Mouse (Mus musculus) neural tube, embryonic 10.5 days (tissue): ENCODE data around the gene Dctn3.
"Not testable (repeated sequence)": the region's sequence is repeated elsewhere in the genome, so short reads cannot be mapped to it uniquely, and the experiment has no call there.

Experiments used
- DNase-seq: peaks from one replicate; pipeline ENCODE4 v3.0.0-alpha.2; 2017; ENCODE audit warnings: low spot score; ENCODE audit errors: extremely low spot score

Gene Dctn3

DNA sequence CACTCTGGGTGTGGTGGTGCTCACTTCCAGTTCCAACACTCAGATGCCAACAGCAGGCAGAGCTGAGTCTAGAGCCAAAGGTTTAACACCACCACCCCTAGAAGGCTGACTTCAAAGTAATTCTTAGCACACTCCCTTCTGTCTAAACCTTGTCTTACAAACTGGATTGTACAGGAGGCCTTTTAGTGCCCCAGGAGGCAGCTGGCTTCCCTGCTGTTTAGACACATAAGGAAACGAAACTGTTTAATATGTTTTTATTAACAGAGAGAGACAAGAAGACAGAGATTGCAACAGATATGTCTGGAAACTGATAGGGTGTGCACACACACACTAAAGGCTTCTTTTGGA is 15.3 kb upstream of the Dctn3 start:
- no peak for DNase-seq

DNA sequence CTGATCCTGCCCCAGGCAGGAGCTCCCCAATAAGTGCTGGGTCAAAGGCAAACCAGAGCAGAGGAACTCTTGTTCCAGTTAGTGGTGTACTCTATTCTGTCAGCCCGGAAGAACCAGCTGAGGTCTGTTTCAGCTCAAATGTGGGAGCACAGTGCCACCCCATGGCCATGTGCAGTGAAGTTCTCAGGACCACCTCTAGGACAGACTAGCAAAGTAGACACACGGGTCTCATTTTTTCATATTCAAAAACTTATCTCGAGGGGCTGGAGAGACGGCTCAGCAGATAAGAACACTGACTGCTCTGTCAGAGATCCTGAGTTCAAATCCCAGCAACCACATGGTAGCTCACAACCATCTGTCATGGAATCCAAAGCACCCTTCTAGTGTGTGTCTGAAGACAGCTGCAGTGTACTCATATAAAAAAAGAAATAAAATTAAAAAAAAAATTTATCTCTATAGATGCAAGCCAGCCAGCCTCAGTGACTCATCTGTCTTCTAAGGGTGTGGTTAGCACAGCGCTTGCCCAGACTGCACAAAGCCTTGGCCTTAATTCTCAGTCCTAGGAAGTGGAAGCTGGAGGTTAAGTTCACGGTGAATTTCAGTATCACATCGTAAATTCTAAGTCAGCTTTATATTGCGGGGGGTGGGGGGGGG is 14.8 kb upstream of the Dctn3 start:
- peak; percentile 62 for DNase-seq

DNA sequence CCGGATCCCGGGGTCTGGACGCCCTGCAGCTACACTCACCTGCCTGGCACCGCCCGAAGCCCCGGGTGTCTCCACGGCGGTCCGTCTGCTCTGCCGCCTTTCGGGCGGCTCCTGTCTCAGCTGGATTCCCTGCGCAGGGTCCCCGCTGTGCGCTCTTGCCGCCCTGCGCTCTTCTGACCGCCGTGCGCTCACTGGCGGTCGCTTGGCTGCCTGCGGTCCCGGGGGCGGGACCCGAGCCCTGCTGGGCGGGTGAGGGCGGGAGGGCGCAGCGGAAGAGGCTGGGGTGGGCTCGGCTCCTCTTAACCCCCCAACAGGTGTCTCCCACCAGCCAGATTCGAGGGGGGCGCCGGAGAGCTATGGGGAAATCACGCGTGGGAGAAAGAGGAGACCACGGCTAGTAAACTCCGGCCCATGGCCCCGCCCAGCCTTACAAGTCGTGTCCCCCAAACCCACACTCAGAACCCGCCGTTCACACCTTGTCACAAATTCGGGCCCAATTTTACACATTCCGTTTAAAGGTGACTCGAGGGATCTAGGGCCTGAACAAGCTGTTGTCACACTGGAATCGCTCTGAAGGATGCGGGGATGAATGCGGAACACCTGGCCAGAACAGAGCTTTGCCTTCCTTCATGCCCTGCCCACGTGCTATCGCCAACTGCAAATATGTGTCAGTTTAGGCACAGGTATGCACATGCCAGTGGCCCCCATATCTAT is 8.2 kb upstream of the Dctn3 start, which contains the start of gene Arid3c:
Gene Arid3c (minus strand): TSS at position 91 of the 714 bp plus-strand sequence.
- DNase-seq, result peak; percentile 48

DNA sequence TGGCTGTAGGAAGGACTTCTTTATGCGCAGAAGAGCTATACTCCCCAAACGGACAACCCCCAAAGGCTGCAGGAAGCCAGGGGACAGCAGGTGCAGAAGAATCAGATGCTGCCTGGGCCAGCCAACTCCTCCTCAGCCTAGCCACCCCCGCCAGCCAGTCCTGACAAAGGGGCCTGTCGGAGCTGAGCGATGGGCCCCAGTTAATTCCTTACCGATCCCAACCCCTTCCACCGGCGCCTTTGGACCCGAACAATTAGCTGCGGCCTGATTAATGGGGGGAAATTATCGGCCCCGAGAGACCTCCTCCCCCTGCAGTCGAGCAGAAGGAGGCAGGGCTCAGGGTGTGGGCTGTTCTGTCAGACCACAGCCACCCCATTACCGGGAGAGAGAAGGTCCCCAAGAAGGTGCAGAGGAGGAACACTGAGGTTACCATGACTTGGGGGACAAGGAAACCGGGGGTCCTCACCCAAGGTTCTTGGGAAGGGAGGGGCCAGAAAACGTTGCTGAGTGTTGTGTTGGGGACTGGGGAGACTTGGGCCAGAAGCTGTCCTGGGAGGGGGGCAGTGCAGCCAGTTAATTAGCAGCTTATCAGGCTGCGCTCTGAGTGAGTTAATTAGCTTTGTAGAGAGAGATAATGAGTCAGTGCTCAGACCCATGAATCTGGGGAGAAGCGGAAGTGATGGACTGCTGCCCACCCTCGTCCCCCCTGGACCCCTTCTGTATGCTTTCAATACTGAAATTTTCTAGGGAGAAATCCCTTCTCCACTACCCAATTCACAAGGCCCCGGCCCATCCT is 4.1 kb upstream of the Dctn3 start:
- no peak for DNase-seq

DNA sequence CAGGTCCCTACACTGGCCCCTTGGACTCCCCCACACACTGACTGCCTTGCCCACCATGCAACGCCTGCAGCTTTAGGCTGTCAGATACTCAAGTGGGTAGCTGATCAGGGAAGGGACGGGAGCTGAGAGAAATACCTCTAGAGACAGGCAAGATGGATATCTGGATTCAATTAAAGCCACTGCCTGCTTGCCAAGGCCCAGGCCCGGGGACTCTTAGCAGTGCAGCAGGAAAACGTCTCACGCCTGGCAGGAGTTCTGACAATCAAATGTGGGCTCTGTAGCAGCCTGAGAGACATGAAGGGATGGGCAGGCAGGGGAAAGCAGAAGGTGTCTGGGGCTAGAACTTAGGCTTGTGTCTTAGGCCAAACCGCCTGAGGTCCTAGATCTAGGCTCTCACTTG is 6.1 kb downstream of the Dctn3 start:
- DNase-seq, result no peak

DNA sequence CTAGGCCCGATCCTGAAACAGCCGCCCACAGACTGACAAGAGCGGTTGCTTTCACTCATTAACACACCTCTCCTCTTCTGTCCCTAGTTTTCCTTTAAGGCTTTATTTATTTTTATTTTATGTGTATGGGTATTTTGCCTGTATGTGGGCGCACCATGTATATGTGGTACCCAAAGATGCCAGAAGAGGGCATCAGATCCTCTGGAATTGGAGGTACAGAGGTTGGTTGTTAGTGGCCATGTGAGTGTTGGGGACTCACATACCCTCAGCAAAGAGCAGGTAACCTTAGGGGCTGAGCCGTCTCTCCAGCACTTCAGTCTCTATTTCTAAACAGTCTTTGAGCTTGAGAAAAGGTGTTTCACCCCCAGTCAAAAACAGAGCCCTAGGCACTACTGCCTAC is 7.4 kb downstream of the Dctn3 start:
- DNase-seq, result no peak

DNA sequence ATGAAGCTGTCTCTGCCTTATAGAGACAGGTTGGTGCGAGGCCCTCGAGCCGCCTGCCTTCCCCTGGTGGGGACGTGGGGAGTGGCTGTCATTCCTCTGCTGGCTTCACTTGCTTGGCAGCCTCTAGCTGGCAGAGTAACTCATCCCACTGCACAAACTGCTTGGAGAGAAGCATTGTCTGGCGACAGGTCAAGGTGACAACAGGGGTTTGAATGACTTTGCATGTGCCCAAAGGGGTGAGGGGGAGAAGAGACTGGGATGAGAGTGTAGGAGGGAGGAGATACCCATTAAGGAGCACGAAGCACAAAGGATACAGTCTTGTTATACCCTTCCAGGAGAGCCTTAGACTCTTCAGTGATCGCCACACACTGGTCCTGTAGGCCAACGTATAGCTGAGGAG is 7.9 kb downstream of the Dctn3 start:
- DNase-seq, result no peak

DNA sequence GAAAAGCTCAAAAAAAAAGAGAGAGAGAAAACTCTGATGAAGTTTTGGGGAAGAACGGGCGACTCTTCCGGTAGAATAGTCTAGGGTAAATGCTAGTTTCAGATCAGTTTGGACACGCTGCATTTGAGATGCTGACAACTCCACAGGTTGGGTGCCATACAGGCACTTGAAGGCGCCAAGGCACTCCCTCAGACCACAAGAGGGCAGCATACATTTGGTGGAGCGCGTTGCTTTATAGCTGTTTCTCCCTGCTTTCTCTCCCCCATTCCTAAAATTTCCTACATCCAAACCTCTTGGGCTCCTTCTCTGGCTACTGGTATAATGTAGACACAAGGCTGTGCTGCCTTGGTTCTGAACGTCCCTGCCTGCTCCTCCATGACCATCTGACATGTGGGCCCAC is 8.7 kb downstream of the Dctn3 start:
- no peak for DNase-seq

DNA sequence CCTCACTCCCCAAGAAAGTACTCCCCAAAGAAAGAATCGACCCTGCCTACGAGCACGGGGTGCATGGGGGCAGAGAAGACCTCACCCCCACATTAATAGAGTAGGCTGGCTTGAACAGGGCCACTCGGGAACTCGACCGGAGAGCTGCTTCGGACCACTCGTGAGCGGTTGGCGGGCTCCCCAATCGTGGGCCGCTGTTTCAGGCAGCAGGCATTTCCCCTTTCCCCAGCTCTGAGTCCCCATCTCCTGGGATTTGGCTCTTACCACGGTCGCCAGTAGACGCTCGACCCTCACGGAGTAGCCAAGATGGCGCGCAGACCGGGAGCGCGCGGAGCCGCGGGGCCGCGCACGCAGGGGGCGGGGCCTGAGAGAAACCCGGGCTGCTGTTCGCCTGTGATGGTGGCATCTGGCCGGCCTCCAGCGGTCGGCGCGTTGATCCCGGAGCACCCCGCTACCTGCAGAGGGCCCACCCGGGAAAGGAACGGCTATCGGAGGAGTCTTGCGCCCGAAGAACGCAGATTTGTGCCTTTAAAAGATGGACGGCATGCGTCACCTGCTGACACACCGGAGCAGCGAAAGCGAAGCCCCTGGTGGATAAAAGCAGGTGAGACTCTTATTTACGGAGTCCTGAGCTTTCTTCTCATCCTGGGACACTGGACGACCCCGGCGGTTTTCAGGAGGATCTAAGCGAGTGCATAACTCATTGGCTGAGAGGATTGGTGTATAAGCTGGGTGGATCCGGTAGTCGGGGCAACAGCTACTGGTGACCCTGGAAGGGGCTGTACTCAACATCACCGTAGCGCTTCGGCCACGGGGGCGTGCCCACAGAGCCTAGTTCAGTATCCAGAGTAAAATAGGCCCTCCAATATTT is 9.5 kb downstream of the Dctn3 start, which contains the start of gene Rpp25l:
Gene Rpp25l (minus strand): TSS at position 338 of the 871 bp plus-strand sequence.
- peak; percentile 92 for DNase-seq

DNA sequence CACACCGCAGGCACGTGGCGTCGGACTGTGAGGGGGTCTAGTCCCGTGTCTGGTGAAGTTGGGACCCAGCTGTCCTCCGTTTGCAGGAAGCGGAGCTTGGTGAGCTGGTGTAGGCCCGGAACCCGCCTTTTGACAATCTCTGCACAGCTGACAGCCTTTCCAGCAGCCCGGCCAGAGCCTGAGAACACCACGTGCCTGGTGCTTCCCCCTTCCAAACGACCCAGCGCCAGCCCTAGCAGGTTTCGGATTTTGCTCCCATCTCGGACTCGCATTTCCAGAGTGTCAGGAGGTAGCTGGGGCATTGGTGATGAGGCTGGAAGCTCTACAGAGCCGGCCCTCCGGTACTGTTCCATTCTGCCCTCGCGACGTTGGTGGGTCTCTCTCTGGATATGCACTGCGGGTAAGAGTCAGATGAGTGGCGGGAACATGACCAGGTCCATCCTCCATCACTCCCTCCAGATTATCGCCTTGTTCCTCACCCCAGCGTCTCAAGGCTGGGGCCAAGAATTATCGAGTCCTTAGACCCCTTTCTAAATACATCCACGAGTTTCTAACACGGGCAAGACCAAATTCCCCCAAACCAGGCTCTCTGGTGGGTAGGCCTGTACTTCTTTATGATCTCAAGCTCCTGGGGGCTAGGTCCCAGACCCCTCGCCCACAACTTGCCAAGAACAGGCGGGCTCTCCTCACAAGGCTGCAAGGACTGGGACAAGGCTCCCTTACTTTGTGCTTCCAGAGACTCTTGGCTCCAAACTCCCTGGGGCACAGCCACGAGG is 10.4 kb downstream of the Dctn3 start:
- DNase-seq, result no peak

DNA sequence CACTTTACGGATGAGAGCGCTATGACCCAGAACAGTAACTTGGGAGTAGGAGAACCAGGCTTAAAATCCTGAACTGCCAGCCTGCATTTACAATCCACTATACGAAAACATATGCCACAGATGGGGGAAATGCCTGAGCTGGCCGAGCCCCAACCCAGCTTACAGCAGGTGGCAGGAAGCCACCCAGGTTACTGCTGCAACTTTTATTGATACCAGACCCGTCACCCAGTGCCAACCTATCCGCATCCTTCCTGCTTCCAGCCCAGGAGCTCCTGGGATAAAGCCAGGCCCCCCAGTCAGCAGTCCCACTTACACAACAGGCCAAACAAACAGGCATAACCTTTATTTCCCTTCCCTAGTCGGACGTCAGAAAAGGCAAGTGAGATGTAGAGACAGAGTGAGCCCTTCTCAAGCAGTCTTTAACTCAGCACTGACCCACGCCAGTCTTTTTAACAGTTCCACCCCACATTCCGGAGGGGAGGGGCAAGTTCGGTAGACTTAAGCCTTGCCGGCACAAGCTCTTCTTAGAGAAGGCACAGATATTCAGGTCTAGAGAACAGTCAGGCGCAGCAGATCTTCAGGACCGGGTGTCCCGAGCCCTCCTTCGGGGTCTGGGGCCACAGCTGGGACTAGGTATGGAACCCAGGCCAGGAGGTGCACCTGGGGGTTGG is 11.1 kb downstream of the Dctn3 start:
- no peak for DNase-seq

DNA sequence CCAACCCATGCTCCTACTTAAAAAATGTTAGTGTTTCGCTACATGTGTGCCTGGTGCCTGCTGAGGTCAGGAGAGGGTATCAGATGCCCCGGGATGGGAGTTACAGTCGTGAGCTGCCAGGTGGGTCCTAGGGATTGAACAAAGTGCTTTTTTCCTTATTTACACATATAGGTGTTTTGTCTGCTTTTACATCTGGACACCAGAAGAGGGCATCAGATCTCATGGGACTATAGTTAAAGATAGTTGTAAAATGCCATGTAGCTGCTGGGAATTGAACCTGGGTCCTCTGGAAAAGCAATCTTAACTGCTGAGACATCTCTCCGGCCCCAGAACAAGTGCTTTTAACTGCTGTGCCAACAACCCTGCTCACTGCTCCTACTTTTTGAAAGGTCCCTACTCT is 12.7 kb downstream of the Dctn3 start:
- DNase-seq, result no peak

DNA sequence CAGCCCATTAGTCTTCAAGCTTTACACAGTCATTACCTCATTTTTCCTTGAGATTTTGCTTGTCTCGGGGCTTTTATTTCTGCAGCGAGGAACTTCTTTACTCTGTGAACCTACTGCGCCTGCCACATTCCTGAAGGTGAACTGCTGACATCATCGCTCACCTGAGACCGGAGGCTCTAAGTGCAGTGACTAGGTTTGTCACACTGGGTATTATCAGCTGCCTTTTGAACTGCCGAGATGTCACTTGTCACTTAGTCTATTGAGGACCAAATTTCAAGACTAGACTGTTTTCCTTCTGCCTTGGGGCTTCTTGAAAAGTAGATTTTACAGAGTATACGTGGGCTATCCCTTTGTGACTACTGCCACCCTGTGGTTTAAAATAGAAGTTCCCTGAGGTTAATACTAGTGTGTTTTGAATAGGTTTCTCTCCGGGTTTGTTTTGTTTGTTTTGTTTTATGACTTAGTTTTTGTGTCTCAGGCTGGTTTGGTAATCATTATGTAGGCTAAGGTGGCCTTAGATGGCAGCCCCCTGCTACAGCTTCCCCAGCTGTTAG is 14.7 kb downstream of the Dctn3 start:
- no peak for DNase-seq

DNA sequence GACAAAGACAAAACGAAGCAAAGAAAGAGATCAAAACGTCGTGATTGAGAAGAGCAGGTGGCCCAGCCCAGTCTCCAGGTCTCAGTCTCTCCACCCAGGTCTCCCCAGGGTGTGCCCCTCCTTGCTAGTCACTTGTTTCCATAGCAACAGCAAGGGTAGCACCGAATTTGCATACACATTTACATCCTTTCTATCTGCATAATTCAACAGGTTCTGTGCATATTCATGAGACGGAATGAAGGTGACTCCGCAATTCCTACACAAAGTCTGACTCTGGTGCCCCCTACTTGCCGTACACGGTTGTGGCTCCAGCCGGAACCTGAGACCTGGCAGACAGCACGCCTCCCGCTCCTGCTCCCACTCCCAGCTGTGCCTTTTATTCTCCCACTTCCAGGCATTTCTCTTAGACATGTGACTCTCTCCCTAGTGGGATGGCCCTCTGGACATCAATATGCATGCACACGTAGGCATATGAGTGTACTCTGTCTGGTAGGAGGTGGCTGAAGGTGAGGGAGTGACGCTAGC is 15.9 kb downstream of the Dctn3 start:
- DNase-seq, result peak; percentile 68

DNA sequence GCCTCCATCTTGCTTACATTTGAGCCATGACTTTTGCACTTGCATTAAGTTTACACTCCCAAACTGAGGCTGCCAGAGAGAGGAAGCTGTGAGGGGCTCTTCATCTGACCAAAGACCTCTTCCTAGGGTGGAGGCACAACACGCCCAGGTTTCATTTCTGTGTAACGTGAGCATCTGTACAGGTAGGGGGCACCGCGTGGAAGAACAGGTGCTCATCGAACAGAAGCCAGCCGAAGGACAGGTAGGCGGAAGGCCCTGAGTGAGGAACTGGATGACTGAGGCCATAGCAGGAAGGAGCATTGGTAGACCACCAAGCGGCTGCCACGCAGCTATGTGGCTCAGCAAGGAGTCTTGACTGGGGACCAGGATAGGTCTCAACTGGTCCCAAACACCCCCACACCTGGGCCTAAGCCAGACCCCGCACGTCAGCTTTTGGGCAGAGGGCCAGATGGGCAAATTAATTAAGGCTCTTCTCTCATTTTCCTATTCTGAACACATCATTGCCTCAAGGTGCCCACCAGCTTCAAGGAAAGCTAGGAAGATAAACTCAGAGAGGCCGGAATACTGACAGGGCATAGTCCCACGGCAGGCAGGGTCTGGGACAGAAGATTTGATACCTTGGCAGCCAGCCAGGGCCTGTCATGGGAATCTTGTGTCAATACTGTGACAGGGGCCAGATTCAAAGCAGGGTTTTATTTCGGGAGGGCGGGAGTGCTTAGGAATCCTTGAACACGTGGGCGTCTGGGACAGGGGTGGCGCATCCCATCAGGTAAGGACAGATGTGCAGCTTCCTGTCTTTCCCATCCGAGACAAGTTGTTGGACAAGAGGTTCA is 16.8 kb downstream of the Dctn3 start:
- no peak for DNase-seq

DNA sequence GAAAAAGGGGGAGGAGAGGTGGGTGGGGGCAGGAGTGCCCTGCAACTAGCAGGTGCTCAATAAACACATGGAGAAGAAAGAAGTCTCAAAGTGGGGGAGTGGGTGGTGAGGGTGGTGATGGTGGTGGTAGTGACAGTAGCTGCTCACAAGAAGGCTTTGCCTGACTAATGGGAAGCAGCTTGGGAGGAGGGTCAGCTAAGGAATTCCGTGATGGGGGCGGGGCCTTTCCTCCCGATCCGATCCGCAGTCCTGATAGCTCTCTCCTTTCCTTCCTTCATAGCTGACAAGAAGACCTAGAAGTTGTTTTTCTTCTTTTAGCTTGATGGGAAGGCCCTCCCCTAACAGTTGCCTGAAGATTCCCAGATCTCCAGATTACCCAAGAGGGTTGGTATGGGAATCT is 18.3 kb downstream of the Dctn3 start:
- DNase-seq, result no peak

DNA sequence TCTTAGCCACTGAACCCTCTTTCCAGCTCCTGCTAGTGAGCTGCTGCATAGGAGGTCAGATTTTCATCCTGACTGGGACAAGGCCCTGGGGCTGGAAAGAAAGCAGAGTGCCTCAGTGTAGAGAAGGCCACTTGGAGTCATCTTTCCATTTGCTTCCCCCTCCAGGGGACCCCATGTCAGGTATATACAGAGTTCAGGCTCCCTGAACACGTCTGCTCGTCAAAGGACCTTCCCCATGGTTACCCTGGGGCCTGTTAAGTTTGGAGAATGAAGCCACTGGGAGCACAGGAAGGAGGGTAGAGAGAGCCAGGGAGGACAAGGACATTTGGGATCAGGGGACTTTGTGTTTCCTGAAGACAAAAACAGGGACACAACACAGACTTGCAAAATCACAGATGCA is 20.7 kb downstream of the Dctn3 start:
- DNase-seq, result not testable (repeated sequence)

DNA sequence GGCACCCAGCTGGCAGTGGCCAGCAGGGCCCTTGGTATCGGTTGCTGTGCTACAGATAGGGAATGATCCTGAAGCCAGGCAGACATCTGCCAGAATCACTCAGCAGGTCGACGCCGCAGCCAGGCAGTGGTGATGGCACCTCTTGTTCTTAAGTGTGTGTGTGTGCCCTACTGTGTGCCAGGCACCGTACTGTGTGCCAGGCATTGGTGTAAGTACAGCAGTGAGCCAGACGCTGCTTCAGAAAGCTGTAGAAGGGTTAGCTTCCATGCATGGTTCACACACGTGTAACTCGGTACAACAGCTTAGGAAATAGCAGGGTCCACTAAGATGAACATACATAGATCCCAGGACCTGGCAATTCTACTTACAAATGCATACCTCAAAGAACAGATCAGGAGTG is 22.7 kb downstream of the Dctn3 start:
- DNase-seq, result not testable (repeated sequence)

DNA sequence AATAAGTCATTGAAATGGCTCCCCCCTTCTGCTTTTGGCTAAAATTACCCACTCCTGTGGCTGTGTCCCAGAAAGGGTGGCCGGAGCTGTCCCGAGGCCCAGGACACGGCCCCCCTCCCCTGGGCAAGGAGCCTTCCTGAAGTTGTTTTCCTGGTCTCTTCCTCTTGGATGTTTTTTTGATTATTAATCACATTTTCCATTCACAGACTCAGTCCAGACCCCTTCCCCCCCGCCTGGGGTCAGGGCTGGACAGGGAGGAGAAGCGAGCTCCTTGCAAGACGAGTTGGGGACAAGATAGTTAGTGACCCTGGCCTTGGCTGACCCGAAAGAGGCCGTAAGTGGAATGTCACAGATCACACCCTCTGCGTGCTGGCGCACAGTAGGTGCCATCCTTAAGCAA is 23.2 kb downstream of the Dctn3 start, which contains the start of gene Il11ra1:
Gene Il11ra1 (plus strand): TSS at position 207 of the 400 bp plus-strand sequence.
- not testable (repeated sequence) for DNase-seq
